Mouse (Mus musculus) stomach, postnatal 0 days (tissue): ENCODE results near the gene Slc25a3.

ENCODE experiments used
- CTCF ChIP-seq: IDR thresholded peaks from 2 replicates; pipeline ENCODE4 v1.5.1; 2016; ENCODE audit warnings: antibody characterized with exemption, low read depth, mild to moderate bottlenecking, moderate library complexity
- EP300 ChIP-seq: optimal IDR thresholded peaks from 2 replicates; pipeline ENCODE3; 2016; ENCODE audit warnings: antibody characterized with exemption

DNA sequence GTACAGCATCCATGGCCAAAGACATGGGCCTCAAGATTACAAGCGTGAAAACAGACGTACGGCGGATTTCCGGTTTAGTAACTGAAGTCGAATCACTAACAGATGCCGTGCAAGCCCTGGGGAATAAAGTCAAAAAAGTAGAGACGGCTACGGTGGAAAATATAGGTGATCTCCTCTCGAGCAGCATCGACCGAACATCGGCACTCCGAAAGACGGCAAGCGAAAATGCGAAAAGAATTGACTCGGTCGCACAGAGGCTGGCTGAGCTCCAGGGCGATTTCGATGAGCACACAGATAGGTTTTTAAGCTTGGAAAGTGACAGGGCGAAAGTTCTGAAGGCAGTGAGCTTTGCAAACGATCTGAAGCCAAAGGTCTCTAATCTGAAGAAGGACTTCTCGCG lies 21.9 kb downstream of the Slc25a3 start:
- TF ChIP-seq CTCF (no peak), EP300 (no peak)
